Mouse (Mus musculus) frontal cortex, adult (tissue): ENCODE data around the gene Tmem204.

ENCODE experiments used
- ATAC-seq: cut with Nextera tagmentation; 2 replicates; pipeline ENCODE4 v1.9.2; 2017; ENCODE audit warnings: mild to moderate bottlenecking, moderate library complexity, mixed read lengths; ENCODE audit not compliant: low TSS enrichment

Tmem204 gene

DNA sequence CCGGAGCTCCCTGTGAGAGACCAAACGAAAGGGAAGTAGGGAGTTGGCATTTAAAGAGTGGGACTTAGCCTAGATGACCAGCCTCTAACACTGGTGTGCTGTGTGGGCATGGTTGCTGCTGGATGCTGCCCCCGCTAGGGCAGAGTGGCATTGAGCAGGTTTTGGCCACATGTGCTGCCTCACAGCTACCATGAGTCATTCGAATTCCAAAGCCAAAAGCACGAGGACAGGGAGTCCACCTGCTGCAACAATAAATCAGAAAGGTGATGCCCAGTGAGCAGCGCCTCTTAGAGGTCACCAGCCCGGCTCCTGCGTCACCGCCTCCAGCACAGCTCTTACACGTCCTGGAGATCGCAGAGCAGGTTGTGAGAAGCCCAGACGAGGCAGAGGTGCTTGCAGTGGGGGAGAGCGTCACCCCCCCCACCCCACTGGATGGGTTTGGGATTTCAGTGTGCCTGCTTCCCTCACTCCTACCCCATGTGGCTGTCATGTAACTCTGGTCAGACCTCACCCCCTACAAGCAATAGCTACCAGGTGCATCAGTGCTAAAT, 1.5 kb upstream of the Tmem204 start:
- ATAC-seq: no peak

DNA sequence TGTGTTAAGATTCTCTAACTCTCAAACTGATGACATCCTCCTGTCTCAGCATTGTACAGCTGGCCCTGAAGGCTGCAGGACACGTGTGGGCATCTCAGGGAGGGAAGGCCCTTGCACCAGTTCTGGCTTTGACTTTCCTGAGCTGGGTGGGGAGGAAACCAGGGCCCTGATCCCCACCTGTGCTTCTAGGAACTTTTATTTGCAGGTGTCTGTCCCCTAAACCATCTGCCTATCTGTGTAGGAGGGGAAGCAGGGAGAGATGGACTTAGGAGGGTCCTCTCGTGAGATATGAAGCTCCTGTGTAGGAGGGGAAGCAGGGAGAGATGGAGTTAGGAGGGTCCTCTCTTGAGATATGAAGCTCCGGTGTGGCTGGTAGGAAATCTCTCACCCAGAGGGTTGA, 504 bp downstream of the Tmem204 start:
- no peak for ATAC-seq

DNA sequence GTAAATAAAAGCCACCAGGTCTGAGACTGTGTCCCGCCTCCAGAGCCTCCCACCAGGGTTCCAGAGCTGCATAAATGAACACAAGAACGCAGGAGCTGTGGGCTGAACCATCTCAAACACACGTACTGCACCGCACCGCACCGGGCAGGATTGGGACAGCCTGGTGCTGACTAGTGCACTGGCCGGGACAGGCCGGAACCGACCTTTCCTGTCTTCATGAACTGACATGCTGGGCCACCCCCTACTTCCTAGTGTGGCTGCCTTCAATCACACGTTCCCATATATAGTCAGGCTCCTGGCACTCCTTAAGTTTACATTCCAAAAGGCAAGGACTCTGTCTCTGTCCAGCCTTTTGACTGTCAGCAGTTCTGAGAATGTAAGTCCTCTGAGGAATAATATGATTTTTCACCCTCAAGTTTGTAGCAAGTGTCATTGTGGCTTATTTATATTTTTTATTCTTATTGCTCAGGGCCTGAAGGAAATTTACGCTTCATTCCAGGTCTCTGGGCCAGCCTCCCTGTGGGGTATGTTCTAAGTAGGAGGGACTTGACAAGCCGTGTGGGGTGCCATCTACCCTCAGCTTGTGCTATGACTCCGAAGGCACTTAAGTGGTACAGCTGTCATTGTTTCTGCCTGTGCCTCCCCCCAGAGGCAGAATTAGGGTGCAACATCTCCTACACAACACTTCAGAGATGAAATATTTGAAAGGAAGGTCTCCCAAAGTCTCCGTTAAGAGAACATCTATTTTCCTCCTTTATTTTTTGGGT, 1.1 kb downstream of the Tmem204 start:
- peak; percentile 72 for ATAC-seq

DNA sequence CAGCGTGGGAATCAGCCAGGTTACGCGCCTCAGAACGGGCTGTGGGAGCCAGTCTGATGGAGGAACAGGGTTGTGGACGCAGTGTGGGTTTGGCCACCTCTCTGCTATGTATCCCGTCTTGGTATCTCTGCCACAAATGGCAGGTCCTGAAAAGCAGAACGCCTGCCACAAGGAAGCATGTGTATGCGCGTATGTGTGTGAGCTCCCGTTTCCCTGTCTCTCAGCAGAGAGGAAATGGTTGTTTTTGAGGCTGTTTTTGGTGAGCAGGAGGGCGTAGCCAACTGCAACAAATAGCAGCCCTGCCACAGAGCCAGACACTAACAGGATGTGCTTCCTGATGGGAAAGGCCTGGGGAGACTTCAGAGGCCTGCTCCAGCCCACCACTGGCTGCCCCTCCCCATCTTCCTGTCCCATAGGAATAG, 2.4 kb downstream of the Tmem204 start:
- ATAC-seq: peak; percentile 10; the same call in 1 of the 2 replicates

DNA sequence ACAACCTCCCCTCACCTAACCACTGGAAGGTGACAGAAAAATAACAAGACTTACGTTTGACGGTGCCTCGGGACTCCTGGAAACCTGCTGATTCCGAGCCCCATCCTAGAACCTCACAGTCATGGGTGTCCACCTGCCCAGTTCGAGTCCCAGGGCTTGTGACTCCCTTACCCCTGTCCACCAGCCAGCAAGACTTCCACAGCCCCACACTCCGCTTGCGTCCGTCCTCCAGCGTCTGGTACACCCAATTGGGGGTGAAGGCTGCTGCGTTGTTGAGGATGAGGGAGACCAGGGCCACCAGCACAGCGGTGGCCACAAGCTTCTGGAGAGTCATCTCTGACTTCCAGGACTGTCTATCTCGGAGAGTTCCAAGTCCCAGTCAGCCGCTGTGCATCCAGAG, 3.2 kb downstream of the Tmem204 start:
- ATAC-seq: no peak

DNA sequence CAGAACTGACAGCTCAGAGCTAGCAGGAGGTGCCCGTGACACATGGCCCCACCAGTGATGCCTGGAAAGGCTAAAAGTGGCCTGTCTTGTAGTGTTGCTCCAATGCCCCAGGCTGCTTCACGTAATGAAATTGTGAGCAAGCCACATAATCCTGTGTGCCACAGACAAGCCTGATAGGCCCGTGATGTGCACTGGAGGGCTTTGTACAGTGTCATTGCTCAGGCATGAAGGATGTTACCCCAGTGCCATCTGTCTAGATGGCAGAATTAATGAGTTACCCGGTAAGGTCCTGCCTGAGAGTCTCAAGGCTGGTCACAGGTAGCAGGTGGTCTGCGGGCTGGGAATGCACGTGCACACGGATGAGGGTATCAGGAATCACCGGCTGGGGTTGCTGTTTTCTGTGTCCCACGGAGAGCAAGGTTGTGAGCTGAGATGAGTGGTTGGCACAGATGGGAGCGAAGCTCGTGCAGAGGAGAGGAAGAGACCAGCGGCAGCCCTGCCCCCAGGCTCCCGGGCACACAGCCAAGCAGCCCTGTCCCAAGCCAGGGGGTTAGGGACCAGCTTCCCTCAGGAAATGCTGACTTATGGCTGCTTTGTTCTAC, 5.5 kb downstream of the Tmem204 start:
- no peak for ATAC-seq

DNA sequence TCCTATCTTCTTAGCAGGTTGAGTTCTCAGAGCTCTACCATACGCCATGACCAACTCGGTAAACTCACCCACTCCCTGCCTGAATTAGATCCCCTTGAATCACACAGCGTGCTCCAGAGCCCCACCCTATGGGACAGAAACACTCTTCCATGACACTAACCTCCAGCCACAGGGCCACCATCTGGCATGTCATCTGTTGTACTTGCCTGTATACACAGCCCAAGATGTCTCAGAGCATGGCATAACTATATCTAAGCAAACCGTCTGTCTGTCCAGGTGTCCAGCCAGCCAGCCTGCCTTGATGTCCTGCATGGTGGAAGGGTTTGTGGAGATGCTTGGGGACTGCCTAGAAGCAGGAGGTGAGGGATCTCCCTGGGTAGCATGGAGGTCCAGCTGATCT, 6.5 kb downstream of the Tmem204 start:
- ATAC-seq: peak; percentile 41; the same call in 1 of the 2 replicates

DNA sequence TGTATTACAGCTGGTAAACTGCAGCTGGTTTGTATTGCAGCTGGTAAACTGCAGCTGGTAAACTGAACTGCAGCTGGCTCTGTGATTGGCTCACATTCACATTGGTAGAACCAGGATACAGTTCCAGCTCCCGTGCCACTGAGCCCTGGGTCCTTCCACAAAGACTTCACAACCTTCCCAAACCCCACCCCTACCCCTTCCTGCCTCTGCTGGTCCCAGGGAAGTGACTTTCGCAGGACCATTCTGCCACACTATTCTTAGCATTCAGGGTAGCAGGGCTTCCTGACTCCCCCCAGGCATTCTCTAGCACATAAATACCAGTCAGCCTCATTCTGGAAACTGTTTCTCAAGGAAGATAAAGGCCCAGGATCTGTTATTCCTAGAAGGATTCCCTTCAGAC, 14.7 kb downstream of the Tmem204 start:
- ATAC-seq: no peak

DNA sequence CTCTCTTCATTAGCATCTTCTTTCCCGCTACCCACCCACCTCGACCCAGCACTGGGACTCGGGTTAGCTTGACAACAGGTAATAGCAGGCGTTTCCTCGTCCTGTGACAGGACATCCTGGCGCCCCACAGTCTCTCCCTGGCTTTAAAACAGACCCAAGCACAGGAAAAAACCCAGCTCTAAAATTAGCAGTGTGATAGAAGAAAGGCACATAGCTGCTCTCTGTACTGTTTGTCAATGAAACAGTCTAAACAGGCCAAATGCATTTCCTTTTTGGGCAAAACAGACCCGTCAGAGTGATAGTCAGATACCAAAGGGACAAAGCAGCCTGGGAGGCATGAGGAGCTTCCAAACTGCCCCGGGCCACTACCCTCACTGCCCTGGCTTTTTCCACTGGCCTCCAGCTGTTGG, 15.9 kb downstream of the Tmem204 start:
- ATAC-seq: no peak

DNA sequence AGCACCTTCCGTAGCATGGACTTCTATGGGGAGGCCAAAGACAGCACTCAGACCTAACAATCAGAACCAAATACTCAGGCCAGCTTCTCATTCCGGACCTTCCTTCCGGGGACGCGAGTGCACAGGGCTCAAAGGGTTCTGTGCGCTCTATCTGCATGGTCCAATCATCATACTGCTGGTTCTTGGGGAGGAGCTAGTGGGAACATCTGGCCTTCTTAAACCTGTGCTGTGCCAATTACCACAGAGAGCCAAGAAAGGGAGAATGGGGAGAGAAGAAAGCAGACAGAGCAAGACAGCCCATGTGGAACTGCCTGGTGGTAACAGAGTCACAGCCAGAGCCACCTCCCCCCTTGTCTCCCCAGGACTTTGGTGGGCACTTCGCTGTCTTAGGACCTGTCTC, 16.8 kb downstream of the Tmem204 start:
- no peak for ATAC-seq

DNA sequence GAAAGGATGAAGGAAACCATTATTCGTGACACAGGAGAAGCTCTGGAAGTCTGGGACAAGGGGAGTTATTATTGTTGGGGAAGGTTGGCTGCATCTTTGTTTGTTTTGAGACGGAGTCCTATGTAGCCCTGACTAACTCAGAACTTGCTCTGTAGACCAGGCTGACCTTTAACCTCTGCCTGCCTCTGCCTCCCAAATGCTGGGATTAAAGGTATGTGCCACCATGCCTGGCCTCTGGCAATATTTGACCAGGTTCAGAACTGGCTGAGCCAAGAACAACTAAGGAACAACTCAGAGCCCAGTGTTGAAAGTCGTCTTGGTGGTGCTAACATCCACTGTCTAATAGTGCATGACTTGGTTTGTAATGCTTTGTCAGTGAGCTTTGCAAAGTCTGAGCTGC, 18.2 kb downstream of the Tmem204 start:
- no peak for ATAC-seq

DNA sequence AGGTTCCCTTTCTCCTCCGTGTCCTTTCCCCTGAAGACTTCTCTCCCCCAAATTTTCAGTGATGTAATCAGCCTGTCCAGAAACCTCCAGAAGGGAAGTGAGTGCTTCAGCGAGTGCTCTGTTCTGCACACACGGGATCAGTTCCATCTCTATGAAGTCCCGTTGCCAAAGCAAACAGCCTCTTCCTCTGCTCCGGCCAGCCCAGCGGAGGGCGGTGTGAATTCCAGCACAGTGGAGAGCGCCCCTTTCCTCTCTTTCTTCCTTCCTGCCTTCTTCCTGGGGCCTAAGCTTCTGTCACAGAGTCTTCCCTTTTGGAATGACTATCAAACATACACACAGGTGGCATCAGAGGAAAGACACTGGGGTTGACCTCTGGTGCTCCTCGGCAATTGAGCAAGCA, 19.0 kb downstream of the Tmem204 start:
- no peak for ATAC-seq

DNA sequence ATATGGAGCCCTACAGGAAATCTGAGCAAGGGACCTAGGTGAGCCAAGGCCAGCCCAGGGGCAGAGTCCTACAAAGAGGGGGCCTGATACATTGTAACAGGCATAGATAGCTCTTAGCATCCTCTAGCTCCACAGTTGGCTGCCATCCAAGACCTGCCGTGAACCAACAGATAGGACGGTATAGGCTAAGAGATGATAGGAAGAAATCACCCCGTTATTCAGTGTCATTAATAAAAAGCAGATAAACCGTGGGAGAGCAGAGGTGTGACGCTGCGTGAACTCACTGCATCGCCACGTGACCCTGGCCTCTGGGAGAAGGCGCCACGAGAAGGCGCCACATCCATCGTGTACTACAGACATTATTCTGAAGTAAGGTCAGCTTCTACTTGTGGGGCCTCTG, 19.5 kb downstream of the Tmem204 start:
- ATAC-seq: no peak

DNA sequence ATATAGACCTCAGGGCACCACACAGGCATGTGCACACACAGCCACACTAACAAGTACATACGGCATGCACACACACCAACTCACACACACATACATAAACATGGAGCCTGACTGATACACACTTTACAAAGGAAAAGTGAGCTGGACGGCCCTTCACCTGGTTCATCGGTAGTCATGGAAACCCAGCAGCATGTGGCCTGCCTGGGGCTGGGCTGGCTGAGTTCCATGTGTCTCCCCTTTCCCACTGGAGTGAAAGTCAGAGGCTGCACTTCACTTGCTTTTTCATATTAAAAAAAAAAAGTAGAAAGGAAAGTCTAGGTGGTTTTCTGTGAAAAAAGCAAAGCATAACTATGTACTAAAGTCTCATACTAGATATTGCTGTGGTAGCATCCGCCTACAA, 20.1 kb downstream of the Tmem204 start:
- ATAC-seq: no peak

DNA sequence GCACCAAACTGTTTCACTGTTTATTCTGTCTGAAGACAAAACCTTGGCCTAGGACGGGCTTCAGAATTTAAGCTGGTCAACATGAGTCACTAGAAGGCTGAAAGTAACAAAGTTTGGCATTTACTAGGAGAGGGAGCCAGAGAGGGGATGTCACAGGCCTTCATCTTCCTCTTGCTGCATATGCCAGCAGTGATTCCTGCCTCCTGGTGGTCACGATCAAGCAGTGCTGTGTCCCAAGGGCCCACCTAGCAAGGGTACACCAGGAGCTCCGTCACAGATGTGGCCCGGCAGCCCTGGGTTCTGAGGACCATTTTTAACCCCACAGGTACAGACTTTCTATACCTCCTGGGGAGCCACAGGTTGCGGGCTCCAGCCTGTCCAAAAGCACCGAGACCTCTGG, 26.4 kb downstream of the Tmem204 start:
- no peak for ATAC-seq

DNA sequence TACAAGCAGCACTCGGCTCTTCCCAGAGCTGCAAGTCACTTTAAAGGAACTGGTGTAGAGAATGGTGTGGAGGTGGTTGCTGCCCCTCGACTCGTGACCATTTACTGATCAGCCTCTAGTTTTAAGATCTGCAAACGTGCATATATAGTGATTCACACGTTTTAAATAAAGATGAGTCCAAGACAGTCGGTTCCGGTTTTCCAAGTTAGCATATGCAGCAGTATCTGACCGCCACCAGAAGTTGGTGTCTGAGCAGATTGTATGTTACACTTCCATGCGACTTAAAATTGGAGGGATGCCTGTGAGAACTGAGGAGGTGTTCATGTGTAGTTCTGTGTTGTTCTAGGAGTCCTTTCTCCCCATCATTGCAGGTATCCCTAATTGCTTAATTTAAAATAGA, 30.1 kb downstream of the Tmem204 start:
- peak; percentile 52; the same call in 1 of the 2 replicates for ATAC-seq

DNA sequence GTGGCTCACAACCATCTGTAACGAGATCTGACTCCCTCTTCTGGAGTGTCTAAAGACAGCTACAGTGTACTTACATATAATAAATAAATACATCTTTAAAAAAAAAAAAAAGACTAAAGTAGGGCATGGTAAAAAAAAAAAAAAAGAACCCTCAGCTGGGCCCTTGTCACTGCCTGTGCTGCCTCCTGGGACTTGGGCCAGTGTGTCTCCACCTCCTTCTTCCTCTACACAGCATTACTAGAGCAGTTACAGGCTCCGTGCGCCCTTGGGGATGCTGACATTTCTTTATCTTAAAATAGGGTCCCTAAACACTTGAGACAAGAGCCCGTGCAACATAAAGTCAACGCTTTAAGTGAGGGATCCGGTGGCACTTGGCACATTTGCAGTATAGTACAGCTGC, 36.2 kb downstream of the Tmem204 start:
- peak; percentile 50; the same call in 1 of the 2 replicates for ATAC-seq

DNA sequence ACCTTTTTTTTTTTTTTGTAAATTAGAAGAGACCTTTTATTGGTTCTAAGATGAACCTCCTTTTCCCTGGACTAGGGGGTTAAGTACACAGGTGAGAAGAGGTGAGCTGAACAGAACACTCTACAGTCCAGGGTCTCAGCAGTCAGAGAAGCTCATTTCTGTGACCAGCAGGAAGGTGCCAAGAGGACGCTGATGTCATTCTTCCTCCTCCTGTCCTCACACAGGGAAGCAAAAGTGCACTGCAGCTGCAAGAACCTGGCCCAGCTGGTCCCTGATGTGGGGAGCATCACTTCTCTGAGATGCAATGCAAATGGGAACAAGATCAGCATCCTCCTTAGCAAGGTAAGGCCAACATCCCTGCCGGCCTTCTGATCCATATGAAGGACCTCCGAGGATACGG, 38.1 kb downstream of the Tmem204 start:
- ATAC-seq: no peak

DNA sequence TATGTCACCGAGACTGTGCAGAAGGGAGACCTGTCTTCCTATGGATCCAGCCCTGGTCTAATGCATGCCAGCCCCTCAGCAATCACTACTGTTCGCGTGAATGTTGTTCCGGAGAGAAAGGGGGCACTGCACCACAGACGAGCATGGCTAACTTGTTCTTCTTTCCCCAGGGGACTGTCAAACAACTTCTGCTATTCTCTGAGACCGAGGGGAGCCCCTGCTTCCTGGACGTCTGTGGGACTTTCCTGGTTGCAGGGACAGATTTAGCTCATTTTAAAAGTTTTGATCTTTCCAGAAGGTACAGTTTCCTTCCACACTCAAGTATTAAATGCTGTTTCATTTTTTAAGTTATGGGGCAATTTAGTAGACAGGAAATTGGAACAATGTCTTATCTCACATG, 38.5 kb downstream of the Tmem204 start:
- no peak for ATAC-seq

DNA sequence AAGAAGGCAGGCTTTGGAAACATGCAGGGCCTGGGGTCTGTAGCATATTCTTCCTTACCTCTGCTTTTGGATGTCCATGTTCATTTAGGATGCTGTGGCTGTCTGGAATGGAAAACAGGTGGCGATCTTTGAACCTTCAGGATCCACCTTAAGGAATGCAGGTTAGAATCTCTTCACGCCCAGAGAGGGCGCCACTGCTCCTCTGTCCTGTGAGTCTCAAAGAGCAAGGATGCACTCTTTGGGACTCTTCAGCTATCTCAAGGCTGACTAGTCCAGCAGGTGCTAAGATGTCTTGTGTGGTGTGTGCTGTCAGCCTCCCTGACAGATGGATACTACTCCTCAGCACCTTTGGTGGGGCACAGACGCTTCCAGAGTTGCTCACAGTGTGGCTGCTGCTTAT, 47.2 kb downstream of the Tmem204 start:
- ATAC-seq: no peak

DNA sequence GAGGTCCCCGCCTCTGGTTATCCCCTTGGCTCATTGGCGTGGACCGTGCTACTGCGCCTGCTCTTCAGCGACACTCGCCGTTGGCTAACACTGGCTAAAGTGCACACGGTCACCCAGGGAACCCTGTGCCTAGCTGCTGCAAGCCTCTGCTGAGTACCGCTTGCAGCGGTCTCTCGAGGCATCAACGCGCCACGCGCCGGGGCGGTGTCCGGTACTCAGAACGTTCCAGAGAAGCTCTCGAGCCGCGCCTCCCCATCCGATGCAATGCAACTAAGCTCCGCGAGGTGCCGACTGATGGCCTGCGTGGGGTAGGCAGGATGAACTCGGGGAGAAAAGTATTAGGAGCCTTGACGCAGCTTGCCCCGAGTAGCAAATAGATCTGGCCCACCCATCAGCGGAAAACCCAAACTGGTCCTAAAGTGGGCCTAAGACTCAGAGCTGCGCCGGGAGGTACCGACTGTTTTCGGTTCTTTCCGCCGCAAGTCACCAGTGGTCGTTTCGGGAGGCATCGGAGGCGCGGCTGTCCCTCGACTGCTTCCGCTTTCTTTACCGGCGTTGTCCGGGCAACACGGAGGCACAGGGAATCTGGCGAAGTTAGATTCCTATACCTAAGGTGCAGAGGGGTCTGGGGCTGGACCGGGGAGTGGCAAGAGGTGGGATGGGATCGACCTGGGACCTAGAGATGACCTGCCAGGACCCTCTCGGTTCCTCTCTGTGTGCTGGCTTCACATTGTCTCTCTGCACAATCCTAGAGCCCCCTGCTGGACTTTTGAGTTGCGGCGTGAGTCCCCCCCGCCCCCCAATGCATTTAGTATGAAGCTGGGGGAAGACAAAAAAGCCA, 66.9 kb downstream of the Tmem204 start:
- ATAC-seq: peak; percentile 81

DNA sequence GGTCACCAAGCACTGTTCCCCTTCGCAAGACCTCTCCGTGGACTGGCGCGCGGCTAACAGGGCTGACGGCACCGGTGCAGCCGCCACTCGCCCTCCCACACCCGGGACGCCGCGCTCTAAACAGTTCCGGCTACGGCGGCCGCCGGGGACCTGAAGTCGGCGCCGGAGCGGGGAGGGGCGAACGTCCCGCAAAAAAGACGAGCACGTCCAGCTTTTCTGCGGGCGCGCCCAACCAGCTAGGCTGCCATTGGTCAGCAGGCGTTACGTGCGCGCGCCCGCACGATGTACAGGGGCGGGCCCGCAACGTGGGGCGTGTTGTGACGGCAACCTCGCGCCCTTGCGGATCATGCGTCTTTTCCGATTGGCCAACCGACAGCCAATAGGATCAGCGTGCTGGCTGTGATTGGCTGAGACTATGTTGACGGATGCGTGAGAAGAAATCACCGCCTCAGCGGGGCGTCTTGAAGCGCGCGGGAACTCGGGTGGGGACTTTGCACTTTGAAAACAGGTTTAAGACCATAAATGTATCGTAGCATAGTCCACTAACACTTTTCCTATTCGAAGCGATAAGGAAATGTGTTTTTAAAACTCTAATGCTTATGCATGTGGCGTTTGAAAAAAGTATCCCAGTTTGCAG, 67.6 kb downstream of the Tmem204 start, which contains the start of the genes Cramp1l and Ift140:
Gene Cramp1l, minus strand, starts transcription at position 134 of the 637 bp plus-strand sequence.
Gene Ift140, plus strand, starts transcription at position 431 of the 637 bp plus-strand sequence.
- ATAC-seq: peak; percentile 95
